In the genomic region with DNA sequence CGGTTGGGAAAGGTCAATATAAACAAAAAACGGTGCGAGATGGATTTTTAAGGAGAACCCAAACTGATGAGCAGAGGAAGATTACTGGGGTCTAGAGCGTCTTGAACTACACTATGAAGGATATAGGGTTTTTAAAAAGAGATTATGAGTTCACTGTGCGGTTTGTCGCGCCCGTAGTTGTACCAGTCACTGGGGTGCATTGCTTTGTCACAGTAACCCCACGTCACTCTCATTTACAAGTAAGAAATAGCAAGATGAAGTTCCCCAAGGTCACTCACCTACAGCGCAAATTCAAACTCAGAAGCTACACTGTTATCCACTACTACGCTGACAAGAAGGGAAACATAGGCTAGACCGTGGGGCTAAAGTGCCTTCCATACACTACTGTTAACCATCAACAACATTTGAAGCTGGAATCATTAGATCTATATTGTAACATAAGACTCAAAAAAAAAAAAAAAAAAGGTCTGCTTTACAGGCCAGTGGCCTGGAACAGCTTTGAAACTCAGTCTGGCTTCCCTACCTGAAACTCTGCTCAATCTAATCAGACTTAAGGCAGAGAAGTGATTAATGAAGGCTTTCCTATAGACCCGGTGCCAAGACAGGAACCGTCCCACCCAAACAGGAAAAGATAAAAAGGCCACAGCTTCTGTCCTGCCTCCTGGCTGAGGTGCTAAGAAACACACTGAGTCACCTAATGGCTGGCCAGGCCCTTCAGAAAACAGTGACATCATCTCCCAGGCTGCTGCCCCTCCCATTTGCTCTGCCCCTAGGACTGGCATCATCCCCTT, we compare ENCODE assay signal across 8 mouse cellular contexts. TPM values are rescaled to one million over a fixed set of nuclear protein-coding genes. Genes with fewer than 3 reads are reported as not detected.
DNase-seq lines count a peak whose midpoint lies in the region; ATAC-seq and TF ChIP-seq lines count a peak whose summit lies in the region.

No protein-coding gene starts in this region.

- intact Hi-C loops in heart, postnatal 36 days (cut with DNase I) = loop anchor here (2.0 kb wide), 1 partner anchor 17 kb away; a partner anchor contains a TSS

- peaks cover 2 to 37% of the 10 kb centered on the region in 2 experiments; a peak in 2 of 4 replicates for H3K4me1 ChIP-seq in CH12.LX (ENCODE audit: control insufficient read depth in 1 of 2, insufficient read depth in 2 of 2)
- peaks cover 9% of the 10 kb centered on the region; the same call in 1 of the 2 replicates for H3K4me1 ChIP-seq in embryonic fibroblast, embryonic 13.5 days (ENCODE audit: control insufficient read depth, insufficient read depth, low read length)
- H3K4me1 ChIP-seq in limb, embryonic 11.5 days (ENCODE audit: control insufficient read depth, insufficient read depth, low read length) = 0 out of 2 replicates have a peak, but pooled peaks cover 4% of the 10 kb centered on the region
- peaks cover 18% of the 10 kb centered on the region for H3K4me1 ChIP-seq in midbrain, embryonic 11.5 days (ENCODE audit: control insufficient read depth, insufficient read depth, low read length)

- TF ChIP-seq POLR2A in CH12.LX (IDR thresholded peaks at IDR 0.05; ENCODE audit: low read depth, low read length) = peak; percentile 57
- TF ChIP-seq POLR2A in embryonic fibroblast, embryonic 13.5 days (IDR thresholded peaks at IDR 0.05; ENCODE audit: low read depth, low read length) = no peak; the same call in 1 of the 2 replicates

- TF ChIP-seq EP300 in CH12.LX (IDR thresholded peaks at IDR 0.05; ENCODE audit: low read length) = no peak

- H3K9ac ChIP-seq in CH12.LX (ENCODE audit: insufficient read depth, low read depth) = peak overlapping the region; percentile 97
- H3K9ac ChIP-seq in limb, embryonic 11.5 days (ENCODE audit: low read length) = 0 out of 2 replicates have a peak overlapping the region, but pooled peaks have one; percentile 32
- peak overlapping the region; percentile 63 for H3K9ac ChIP-seq in midbrain, embryonic 11.5 days (ENCODE audit: low read length)

- peaks cover 0 to 9% of the 10 kb centered on the region in 2 experiments for H3K36me3 ChIP-seq in CH12.LX (replicated peaks in 1 of 2; ENCODE audit: control insufficient read depth in 1 of 2, insufficient read depth in 1 of 2, low read length in 1 of 2)
- H3K36me3 ChIP-seq in limb, embryonic 11.5 days (ENCODE audit: control insufficient read depth, insufficient read depth, low read length) = no peaks in the 10 kb centered on the region
- no peaks in the 10 kb centered on the region for H3K36me3 ChIP-seq in midbrain, embryonic 11.5 days (ENCODE audit: control insufficient read depth, insufficient read depth, low read length)

- WGBS in limb, embryonic 11.5 days = 41% methylated on average over 14 of the region's 14 CpGs
- WGBS in midbrain, embryonic 11.5 days = 54% methylated on average over 14 of the region's 14 CpGs

- peak; percentile 75 for DNase-seq in CH12.LX (ENCODE audit: extremely low read depth)
- DNase-seq in adipocyte (ENCODE audit: low spot score) = peak; percentile 35
- DNase-seq in heart, postnatal 36 days = peak; percentile 43 to 51
- DNase-seq in limb, embryonic 11.5 days (ENCODE audit: low spot score) = no peak
- DNase-seq in midbrain, embryonic 11.5 days (ENCODE audit: low spot score, missing footprints) = no peak
- no peak for DNase-seq in urinary bladder, postnatal 14 days (ENCODE audit: low spot score)

- H3K79me2 ChIP-seq in CH12.LX (replicated peaks; ENCODE audit: control insufficient read depth, extremely low read depth, insufficient read depth, poor library complexity, severe bottlenecking) = peaks cover 33% of the 10 kb centered on the region

- peak overlapping the region; percentile 92 for H3K4me2 ChIP-seq in CH12.LX (ENCODE audit: insufficient read depth, low read depth, poor library complexity, severe bottlenecking)
- H3K4me2 ChIP-seq in limb, embryonic 11.5 days (ENCODE audit: low read depth, severe bottlenecking) = peak overlapping the region; percentile 54
- H3K4me2 ChIP-seq in midbrain, embryonic 11.5 days = peak overlapping the region; percentile 80

- dilution Hi-C loops in CH12.LX (cut with MboI; ENCODE audit: extremely low pct_ligation_motif_present, extremely low pct_unique_long_range_greater_than_20kb, low sequenced_read_pairs) = no loop called here

- no peak for TF ChIP-seq CTCF in CH12.LX (conservative IDR thresholded peaks at IDR 0.05 in 1 of 2, IDR thresholded peaks at IDR 0.05 in 1 of 2; ENCODE audit: low read depth in 2 of 2, low read length in 2 of 2)
- TF ChIP-seq CTCF in embryonic fibroblast, embryonic 13.5 days (IDR thresholded peaks at IDR 0.05; ENCODE audit: borderline replicate concordance, insufficient read depth, low read length) = no peak

- no peaks in the 10 kb centered on the region for H3K27me3 ChIP-seq in CH12.LX (replicated peaks)
- no peaks in the 10 kb centered on the region for H3K27me3 ChIP-seq in limb, embryonic 11.5 days (ENCODE audit: control insufficient read depth, insufficient read depth, low read length)
- H3K27me3 ChIP-seq in midbrain, embryonic 11.5 days (ENCODE audit: control insufficient read depth, insufficient read depth, low read length) = no peaks in the 10 kb centered on the region

- peak overlapping the region; percentile 10; the same call in 1 of the 2 replicates for H3K27ac ChIP-seq in CH12.LX (ENCODE audit: insufficient read depth, low read depth)
- peak overlapping the region; percentile 41 for H3K27ac ChIP-seq in embryonic fibroblast, embryonic 13.5 days (ENCODE audit: insufficient read depth, low read length)
- H3K27ac ChIP-seq in limb, embryonic 11.5 days (replicated peaks; ENCODE audit: low read depth, low read length) = no peak overlapping the region
- H3K27ac ChIP-seq in midbrain, embryonic 11.5 days (ENCODE audit: low read depth, low read length) = peak overlapping the region; percentile 35

- TF ChIP-seq RAD21 in CH12.LX (IDR thresholded peaks at IDR 0.05; ENCODE audit: low read depth, low read length) = no peak

- in situ Hi-C loops in CH12.LX (cut with MboI; ENCODE audit: low pct_ligation_motif_present, low pct_unique_long_range_greater_than_20kb, low sequenced_read_pairs) = no loop called here

- no peak for ATAC-seq in limb, embryonic 11.5 days (ENCODE audit: insufficient number of reproducible peaks, low FRiP score, low TSS enrichment, low read depth)
- no peak for ATAC-seq in midbrain, embryonic 11.5 days (ENCODE audit: low FRiP score)
- no peak for ATAC-seq in frontal cortex, adult (ENCODE audit: low TSS enrichment)

- peak overlapping the region; percentile 63 to 92 (median 77) for H3K4me3 ChIP-seq in CH12.LX (replicated peaks in 1 of 3; ENCODE audit: low read depth in 2 of 3, low read length in 2 of 3, poor library complexity in 1 of 3)
- H3K4me3 ChIP-seq in embryonic fibroblast, embryonic 13.5 days (ENCODE audit: insufficient read depth, low read length) = peak overlapping the region; percentile 46
- peak overlapping the region; percentile 97 for H3K4me3 ChIP-seq in limb, embryonic 11.5 days (ENCODE audit: low read depth, low read length)
- peak overlapping the region; percentile 93 for H3K4me3 ChIP-seq in midbrain, embryonic 11.5 days (ENCODE audit: low read depth, low read length)

- H3K9me3 ChIP-seq in CH12.LX (replicated peaks; ENCODE audit: low read length) = no peaks in the 10 kb centered on the region
- H3K9me3 ChIP-seq in limb, embryonic 11.5 days (ENCODE audit: control insufficient read depth, low read length) = no peaks in the 10 kb centered on the region
- H3K9me3 ChIP-seq in midbrain, embryonic 11.5 days (ENCODE audit: control insufficient read depth, low read length) = no peaks in the 10 kb centered on the region

TF ChIP-seq in CH12.LX, 34 proteins besides CTCF, POLR2A, EP300 and RAD21:
- TF ChIP-seq CHD1 (IDR thresholded peaks at IDR 0.05; ENCODE audit: low read depth, low read length) (peak; percentile 32; the same call in 1 of the 2 replicates), USF2 (conservative IDR thresholded peaks at IDR 0.05; ENCODE audit: low read depth, low read length) (no peak), JUN (IDR thresholded peaks at IDR 0.05; ENCODE audit: insufficient read depth, low read depth, low read length) (0 out of 2 replicates have a peak, but pooled peaks have one; percentile 37), USF1 (IDR thresholded peaks at IDR 0.05; ENCODE audit: low read depth, low read length) (no peak), SIN3A (IDR thresholded peaks at IDR 0.05; ENCODE audit: low read length) (0 out of 2 replicates have a peak, but pooled peaks have one; percentile 58), TBP (conservative IDR thresholded peaks at IDR 0.05; ENCODE audit: low read depth, low read length) (0 out of 2 replicates have a peak, but pooled peaks have one; percentile 26), ZNF384 (IDR thresholded peaks at IDR 0.05; ENCODE audit: low read depth, low read length) (peak; percentile 75), JUND (conservative IDR thresholded peaks at IDR 0.05; ENCODE audit: low read depth, low read length) (peak; percentile 48; the same call in 1 of the 2 replicates), NELFE (IDR thresholded peaks at IDR 0.05; ENCODE audit: low read depth, low read length) (no peak)

RNA-seq across cellular contexts. Expression of a gene that starts 17.9 kb away (rescaled TPM):
- total RNA-seq in CH12.LX (2012; rRNA removed) (30.3 and 31.1 TPM in 2 replicates), CH12.LX (2014; rRNA removed) (46.9 and 47.0 TPM in 2 replicates)
- 35.2 and 54.4 TPM in 2 replicates for polyA plus RNA-seq in CH12.LX (2012; ENCODE audit: insufficient read length, low read depth)
- 107 and 122 TPM in 2 replicates for polyA plus RNA-seq in embryonic fibroblast, embryonic 13.5 days (2011; ENCODE audit: insufficient read length, low read depth, missing spikeins)
- total RNA-seq in heart, postnatal 36 days (2021) = 10 to 100 TPM; 60.9 to 71.3 TPM
- 53.2 and 57.8 TPM in 2 replicates for polyA plus RNA-seq in limb, embryonic 11.5 days (2014; fragmentation: Nextera tagmentation; extraction: Ambion mirVana)
- 47.6 and 49.6 TPM in 2 replicates for polyA plus RNA-seq in midbrain, embryonic 11.5 days (2014; fragmentation: Nextera tagmentation; extraction: Ambion mirVana)

RNA-seq across cellular contexts. Expression of a gene that starts 34.5 kb away (rescaled TPM):
- total RNA-seq in CH12.LX (2012; rRNA removed) (not detected in 2 replicates), CH12.LX (2014; rRNA removed) (not detected in 2 replicates)
- not detected in 2 replicates for polyA plus RNA-seq in CH12.LX (2012; ENCODE audit: insufficient read length, low read depth)
- not detected in 2 replicates for polyA plus RNA-seq in embryonic fibroblast, embryonic 13.5 days (2011; ENCODE audit: insufficient read length, low read depth, missing spikeins)
- not detected for total RNA-seq in heart, postnatal 36 days (2021)
- not detected in 2 replicates for polyA plus RNA-seq in limb, embryonic 11.5 days (2014; fragmentation: Nextera tagmentation; extraction: Ambion mirVana)
- 0.04 and 0.07 TPM in 2 replicates for polyA plus RNA-seq in midbrain, embryonic 11.5 days (2014; fragmentation: Nextera tagmentation; extraction: Ambion mirVana)

RNA-seq across cellular contexts. Expression of a gene that starts 47.6 kb away (rescaled TPM):
- 6,137 and 6,551 TPM in 2 replicates for total RNA-seq in CH12.LX (2012; rRNA removed)
- 6,202 and 6,508 TPM in 2 replicates for total RNA-seq in CH12.LX (2014; rRNA removed)
- 3,408 and 4,622 TPM in 2 replicates for polyA plus RNA-seq in CH12.LX (2012; ENCODE audit: insufficient read length, low read depth)
- 3,230 and 3,899 TPM in 2 replicates for polyA plus RNA-seq in embryonic fibroblast, embryonic 13.5 days (2011; ENCODE audit: insufficient read length, low read depth, missing spikeins)
- 100 to 1,000 TPM; 655 to 678 TPM for total RNA-seq in heart, postnatal 36 days (2021)
- polyA plus RNA-seq in limb, embryonic 11.5 days (2014; fragmentation: Nextera tagmentation; extraction: Ambion mirVana) = 1,145 and 1,149 TPM in 2 replicates
- 841 and 881 TPM in 2 replicates for polyA plus RNA-seq in midbrain, embryonic 11.5 days (2014; fragmentation: Nextera tagmentation; extraction: Ambion mirVana)

Comparison
In these comparisons a context has a peak if more than half of its experiments do, and no peak if none do; other contexts are left out.
1. DNase-seq: peak in CH12.LX (single experiment), adipocyte (single experiment) and heart, postnatal 36 days (2 of 2); none in limb, embryonic 11.5 days (single experiment), midbrain, embryonic 11.5 days (single experiment) and urinary bladder, postnatal 14 days (single experiment).
2. H3K4me3 ChIP-seq: peak in every context shown above with its lines; median percentile 97 in limb, embryonic 11.5 days; 93 in midbrain, embryonic 11.5 days; 77 in CH12.LX; 46 in embryonic fibroblast, embryonic 13.5 days.
3. H3K9ac ChIP-seq: peak in every context shown above with its lines; median percentile 97 in CH12.LX; 63 in midbrain, embryonic 11.5 days; 32 in limb, embryonic 11.5 days.
4. Peak in every context shown above with its lines, with median percentiles within 50 percentile points of each other: H3K4me2 ChIP-seq.